Comparison of ENCODE assay signal across 13 mouse cellular contexts in genomic region chr7:126276297-126276696, GRCm38 (mm10). TPM values are rescaled to one million over a fixed set of nuclear protein-coding genes. Genes with fewer than 3 reads are reported as not detected.
DNase-seq lines count a peak whose midpoint lies in the region; ATAC-seq and TF ChIP-seq lines count a peak whose summit lies in the region.
"Had no signal": no experiment of that assay in that cellular context is flagged by ENCODE, and none has a peak within 500 bp of the region (broad histone marks: within the 10 kb centered on the region; RNA-seq: fewer than 3 reads in every experiment).

No protein-coding gene starts in this region.

- peak overlapping the region; percentile 18; the same call in 1 of the 2 replicates for H3K4me2 ChIP-seq in liver, postnatal 0 days (ENCODE audit: low read depth, low read length)
- peak overlapping the region; percentile 99 for H3K4me2 ChIP-seq in forebrain, embryonic 14.5 days (ENCODE audit: low read length)
- H3K4me2 ChIP-seq: heart, embryonic 13.5 days; limb, embryonic 15.5 days had no signal

- H3K9me3 ChIP-seq in liver, postnatal 0 days (ENCODE audit: low read length) = no peaks in the 10 kb centered on the region
- H3K9me3 ChIP-seq in forebrain, embryonic 14.5 days (replicated peaks; ENCODE audit: control insufficient read depth, low read length) = no peaks in the 10 kb centered on the region
- H3K9me3 ChIP-seq in midbrain, embryonic 10.5 days (replicated peaks) = no peaks in the 10 kb centered on the region
- H3K9me3 ChIP-seq: heart, embryonic 13.5 days; limb, embryonic 15.5 days had no signal

- DNase-seq in liver, postnatal 0 days = no peak
- no peak for DNase-seq in liver
- no peak for DNase-seq in forebrain, embryonic 14.5 days (ENCODE audit: low spot score)
- no peak for DNase-seq in midbrain, embryonic 10.5 days (ENCODE audit: low spot score)
- DNase-seq in urinary bladder, postnatal 36 days (ENCODE audit: low spot score in 2 of 2) = no peak
- no peak for DNase-seq in embryo, embryonic 11 days
- no peak for DNase-seq in urinary bladder, postnatal 14 days (ENCODE audit: low spot score)

- peak overlapping the region; percentile 34; the same call in 1 of the 2 replicates for H3K9ac ChIP-seq in liver, postnatal 0 days (replicated peaks)
- H3K9ac ChIP-seq in forebrain, embryonic 14.5 days (ENCODE audit: low read length) = peak overlapping the region; percentile 100
- H3K9ac ChIP-seq: heart, embryonic 13.5 days; limb, embryonic 15.5 days had no signal

- H3K4me3 ChIP-seq in liver, postnatal 0 days (ENCODE audit: low read depth, low read length) = no peak overlapping the region
- H3K4me3 ChIP-seq in forebrain, embryonic 14.5 days (ENCODE audit: low read depth, low read length) = peak overlapping the region; percentile 100
- H3K4me3 ChIP-seq in midbrain, embryonic 10.5 days = peak overlapping the region; percentile 100
- H3K4me3 ChIP-seq: heart, embryonic 13.5 days; limb, embryonic 15.5 days had no signal

- ATAC-seq in liver, postnatal 0 days = no peak
- ATAC-seq in forebrain, embryonic 14.5 days = no peak
- ATAC-seq: CD4-positive, CD25-positive, alpha-beta regulatory T cell, adult 4 months; inflammation-experienced regulatory T-cells, adult 6 months; Patski had no signal

- H3K27me3 ChIP-seq in liver, postnatal 0 days (ENCODE audit: insufficient read depth, low read length) = peaks cover 12% of the 10 kb centered on the region; the same call in 1 of the 2 replicates
- no peaks in the 10 kb centered on the region for H3K27me3 ChIP-seq in forebrain, embryonic 14.5 days (replicated peaks; ENCODE audit: control insufficient read depth, insufficient read depth, low read length)
- 0 out of 2 replicates have a peak, but pooled peaks cover 2% of the 10 kb centered on the region for H3K27me3 ChIP-seq in midbrain, embryonic 10.5 days (ENCODE audit: low read depth, poor library complexity, severe bottlenecking)
- H3K27me3 ChIP-seq: heart, embryonic 13.5 days; limb, embryonic 15.5 days; Patski had no signal

- 43% methylated on average over 6 of the region's 6 CpGs for WGBS in liver, postnatal 0 days (ENCODE audit: insufficient replicate concordance)
- WGBS in forebrain, embryonic 14.5 days = 48% methylated on average over 6 of the region's 6 CpGs
- WGBS in midbrain, embryonic 10.5 days = 62% methylated on average over 6 of the region's 6 CpGs

- TF ChIP-seq EP300 in liver, postnatal 0 days (IDR thresholded peaks at IDR 0.05; ENCODE audit: low read depth) = no peak

- peaks cover 4% of the 10 kb centered on the region for H3K36me3 ChIP-seq in liver, postnatal 0 days (replicated peaks; ENCODE audit: insufficient read depth, low read length)
- peaks cover 68% of the 10 kb centered on the region for H3K36me3 ChIP-seq in forebrain, embryonic 14.5 days (ENCODE audit: control insufficient read depth, insufficient read depth, low read length)
- peaks cover 73% of the 10 kb centered on the region for H3K36me3 ChIP-seq in midbrain, embryonic 10.5 days

- no peak for TF ChIP-seq CTCF in liver, postnatal 0 days (IDR thresholded peaks at IDR 0.05; ENCODE audit: low read depth)

- H3K27ac ChIP-seq in liver, postnatal 0 days (ENCODE audit: low read depth) = peak overlapping the region; percentile 90
- H3K27ac ChIP-seq in forebrain, embryonic 14.5 days (ENCODE audit: low read depth, low read length) = no peak overlapping the region
- H3K27ac ChIP-seq in midbrain, embryonic 10.5 days (replicated peaks) = no peak overlapping the region
- H3K27ac ChIP-seq: heart, embryonic 13.5 days; limb, embryonic 15.5 days; macrophage had no signal

- H3K4me1 ChIP-seq in liver, postnatal 0 days (ENCODE audit: insufficient read depth) = peaks cover 40% of the 10 kb centered on the region
- peaks cover 50% of the 10 kb centered on the region for H3K4me1 ChIP-seq in forebrain, embryonic 14.5 days (ENCODE audit: control insufficient read depth, insufficient read depth, low read length)
- peaks cover 71% of the 10 kb centered on the region for H3K4me1 ChIP-seq in midbrain, embryonic 10.5 days

RNA-seq across cellular contexts. Expression of gene Sbk1, which starts 3.9 kb away (rescaled TPM):
- 5.2 and 6.5 TPM in 2 replicates for polyA plus RNA-seq in liver, postnatal 0 days (2015; fragmentation: Nextera tagmentation; extraction: Ambion mirVana)
- 289 and 315 TPM in 2 replicates for polyA plus RNA-seq in forebrain, embryonic 14.5 days (2014; fragmentation: Nextera tagmentation; extraction: Ambion mirVana)
- 91.5 and 129 TPM in 2 replicates for polyA plus RNA-seq in midbrain, embryonic 10.5 days (2016; fragmentation: Nextera tagmentation; extraction: Ambion mirVana)

Comparison
In these comparisons a context has a peak if more than half of its experiments do, and no peak if none do; other contexts are left out.
1. RNA of gene Sbk1, which starts 3.9 kb away (polyA plus RNA-seq): 289 to 315 TPM in forebrain, embryonic 14.5 days and 91.5 to 129 TPM in midbrain, embryonic 10.5 days; 5.2 to 6.5 TPM in liver, postnatal 0 days; every median in the first group is over 10 times any median in the second.